21 mouse cellular contexts compared by ENCODE assay signal in the genomic region with DNA sequence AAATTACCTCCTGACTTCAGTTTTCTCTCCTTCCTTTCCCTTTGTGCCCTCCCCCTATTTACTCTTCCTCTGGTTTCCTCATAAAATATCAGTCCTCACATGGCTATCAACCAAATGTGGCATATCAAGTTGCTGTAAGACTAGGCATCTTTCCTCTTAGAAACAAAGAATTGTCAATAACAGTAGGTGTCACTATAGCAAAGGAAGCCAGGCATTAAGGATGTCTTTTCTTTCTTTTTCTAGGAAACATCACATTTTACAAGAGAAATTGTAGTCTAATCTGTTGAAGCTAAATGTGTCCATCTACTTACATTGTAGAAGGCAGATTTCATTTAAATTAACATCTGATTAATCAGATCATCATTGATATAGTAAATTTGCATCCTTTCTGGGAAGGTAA.
DNase-seq lines count a peak whose midpoint lies in the region; ATAC-seq and TF ChIP-seq lines count a peak whose summit lies in the region.
"Had no signal": no experiment of that assay in that cellular context is flagged by ENCODE, and none has a peak within 500 bp of the region (broad histone marks: within the 10 kb centered on the region; RNA-seq: fewer than 3 reads in every experiment).

No protein-coding gene starts in this region.

- H3K4me1 ChIP-seq in forebrain, postnatal 0 days (ENCODE audit: insufficient read depth), result no peaks in the 10 kb centered on the region
- H3K4me1 ChIP-seq in forebrain, embryonic 13.5 days, result no peaks in the 10 kb centered on the region
- H3K4me1 ChIP-seq in kidney, embryonic 14.5 days (ENCODE audit: control insufficient read depth, insufficient read depth, low read length), result no peaks in the 10 kb centered on the region
- H3K4me1 ChIP-seq: embryonic facial prominence, embryonic 12.5 days; heart, embryonic 13.5 days; limb, embryonic 12.5 days had no signal

- no peaks in the 10 kb centered on the region for H3K27me3 ChIP-seq in forebrain, postnatal 0 days (ENCODE audit: insufficient read depth, low read length)
- no peaks in the 10 kb centered on the region for H3K27me3 ChIP-seq in forebrain, embryonic 13.5 days
- H3K27me3 ChIP-seq in kidney, embryonic 14.5 days (ENCODE audit: control insufficient read depth, insufficient read depth, low read length), result no peaks in the 10 kb centered on the region
- H3K27me3 ChIP-seq: embryonic facial prominence, embryonic 12.5 days; heart, embryonic 13.5 days; limb, embryonic 12.5 days had no signal

- ATAC-seq in forebrain, postnatal 0 days, result peak; percentile 38; the same call in 1 of the 2 replicates
- no peak for ATAC-seq in forebrain, embryonic 13.5 days
- no peak for ATAC-seq in kidney, embryonic 14.5 days (ENCODE audit: low FRiP score, low TSS enrichment)
- ATAC-seq: inflammation-experienced regulatory T-cells, adult 6 months had no signal

- no peak overlapping the region for H3K27ac ChIP-seq in forebrain, postnatal 0 days (ENCODE audit: low read depth, low read length)
- no peak overlapping the region for H3K27ac ChIP-seq in forebrain, embryonic 13.5 days
- no peak overlapping the region for H3K27ac ChIP-seq in layer of hippocampus, adult 2 months
- H3K27ac ChIP-seq in kidney, embryonic 14.5 days (ENCODE audit: low read depth, low read length), result no peak overlapping the region
- H3K27ac ChIP-seq: embryonic facial prominence, embryonic 12.5 days; heart, embryonic 13.5 days; limb, embryonic 12.5 days; liver, embryonic 14.5 days had no signal

- H3K4me2 ChIP-seq in forebrain, postnatal 0 days (ENCODE audit: low read depth), result no peak overlapping the region
- no peak overlapping the region for H3K4me2 ChIP-seq in forebrain, embryonic 13.5 days
- H3K4me2 ChIP-seq in kidney, embryonic 14.5 days (replicated peaks; ENCODE audit: low read depth, low read length), result no peak overlapping the region
- H3K4me2 ChIP-seq: embryonic facial prominence, embryonic 12.5 days; heart, embryonic 13.5 days; limb, embryonic 12.5 days had no signal

- no peaks in the 10 kb centered on the region for H3K9me3 ChIP-seq in forebrain, postnatal 0 days (ENCODE audit: low read length)
- no peaks in the 10 kb centered on the region for H3K9me3 ChIP-seq in forebrain, embryonic 13.5 days (replicated peaks)
- no peaks in the 10 kb centered on the region for H3K9me3 ChIP-seq in kidney, embryonic 14.5 days (ENCODE audit: control insufficient read depth, low read length)
- H3K9me3 ChIP-seq: embryonic facial prominence, embryonic 12.5 days; heart, embryonic 13.5 days; limb, embryonic 12.5 days had no signal

- TF ChIP-seq CTCF in forebrain, postnatal 0 days (IDR thresholded peaks at IDR 0.05; ENCODE audit: low read depth), result peak; percentile 71
- peak; percentile 79 for TF ChIP-seq CTCF in layer of hippocampus, adult 2 months (conservative IDR thresholded peaks at IDR 0.05)
- no peak for TF ChIP-seq CTCF in brain, embryonic 14.5 days (IDR thresholded peaks at IDR 0.05; ENCODE audit: borderline replicate concordance, extremely low read depth, insufficient read depth, insufficient read length)

- H3K4me3 ChIP-seq in forebrain, postnatal 0 days (ENCODE audit: low read depth, low read length), result no peak overlapping the region
- H3K4me3 ChIP-seq in forebrain, embryonic 13.5 days, result no peak overlapping the region
- H3K4me3 ChIP-seq in layer of hippocampus, adult 2 months, result no peak overlapping the region
- H3K4me3 ChIP-seq in kidney, embryonic 14.5 days (ENCODE audit: low read length), result no peak overlapping the region
- H3K4me3 ChIP-seq: embryonic facial prominence, embryonic 12.5 days; heart, embryonic 13.5 days; limb, embryonic 12.5 days had no signal

- no peak for TF ChIP-seq POLR2A in brain, embryonic 14.5 days (IDR thresholded peaks at IDR 0.05; ENCODE audit: borderline replicate concordance, extremely low read depth, insufficient read depth, insufficient read length, poor library complexity, severe bottlenecking)

- H3K9ac ChIP-seq in forebrain, postnatal 0 days, result no peak overlapping the region
- no peak overlapping the region for H3K9ac ChIP-seq in forebrain, embryonic 13.5 days
- H3K9ac ChIP-seq in kidney, embryonic 14.5 days (ENCODE audit: low read depth, low read length), result no peak overlapping the region
- H3K9ac ChIP-seq: embryonic facial prominence, embryonic 12.5 days; heart, embryonic 13.5 days; limb, embryonic 12.5 days; liver, embryonic 14.5 days had no signal

- no peaks in the 10 kb centered on the region for H3K36me3 ChIP-seq in forebrain, postnatal 0 days (ENCODE audit: insufficient read depth)
- H3K36me3 ChIP-seq in forebrain, embryonic 13.5 days (ENCODE audit: poor library complexity, severe bottlenecking), result no peaks in the 10 kb centered on the region
- no peaks in the 10 kb centered on the region for H3K36me3 ChIP-seq in kidney, embryonic 14.5 days (ENCODE audit: control insufficient read depth, insufficient read depth, low read length)
- H3K36me3 ChIP-seq: embryonic facial prominence, embryonic 12.5 days; heart, embryonic 13.5 days; limb, embryonic 12.5 days had no signal

- DNase-seq in forebrain, postnatal 0 days, result peak; percentile 37
- peak in 1 of 2 experiments; percentile 15 for DNase-seq in layer of hippocampus, adult 2 months (ENCODE audit: low spot score in 2 of 2)
- no peak for DNase-seq in layer of hippocampus, adult 11-12 months (ENCODE audit: low spot score)
- peak; percentile 5 for DNase-seq in A20 (ENCODE audit: low read depth, low spot score)
- peak; percentile 56 for DNase-seq in brain, embryonic 14.5 days (ENCODE audit: low read depth)
- DNase-seq in spleen, postnatal 10 days (ENCODE audit: low spot score in 2 of 2), result no peak
- DNase-seq: adrenal gland, adult 2 months; cerebellum, adult 11-12 months; cerebellum, postnatal 36 days; gastrocnemius, postnatal 25 days; heart, postnatal 4 days; lung, postnatal 14 days; retina, postnatal 1 day; thymus, adult 18-20 months had no signal

Comparison
In these comparisons a context has a peak if more than half of its experiments do, and no peak if none do; other contexts are left out.
1. DNase-seq: peak in forebrain, postnatal 0 days (single experiment), A20 (single experiment) and brain, embryonic 14.5 days (single experiment); none in layer of hippocampus, adult 11-12 months (single experiment) and spleen, postnatal 10 days (0 of 2).